8 mouse cellular contexts compared by ENCODE assay signal in the genomic region with DNA sequence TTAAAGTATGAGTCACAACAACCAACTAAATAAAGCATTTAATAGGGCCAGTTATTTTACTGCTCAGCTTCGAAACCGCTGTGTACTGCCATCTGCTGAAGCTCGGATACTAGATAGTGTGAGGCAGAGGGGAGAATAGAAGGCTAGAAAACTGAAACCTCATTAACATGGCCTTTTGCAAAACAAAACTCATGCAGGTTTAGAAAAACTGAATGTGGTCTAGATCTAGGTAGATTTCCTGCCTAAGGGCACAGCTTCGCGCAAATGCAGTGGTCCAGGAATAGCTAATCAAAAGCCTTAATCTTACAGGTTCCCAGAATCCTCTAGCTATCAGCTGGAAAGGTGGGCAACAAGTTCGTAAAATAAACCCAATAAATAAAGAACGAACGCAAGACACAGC. TPM values are rescaled to one million over a fixed set of nuclear protein-coding genes. Genes with fewer than 3 reads are reported as not detected.
DNase-seq lines count a peak whose midpoint lies in the region; ATAC-seq and TF ChIP-seq lines count a peak whose summit lies in the region.

No protein-coding gene starts in this region.

- H3K79me2 ChIP-seq in MEL (ENCODE audit: control insufficient read depth, insufficient read depth, low read length, poor library complexity), result peaks cover 13% of the 10 kb centered on the region

- peak; percentile 15 for DNase-seq in kidney, adult 2 months
- DNase-seq in kidney, postnatal 10 days, result no peak
- DNase-seq in MEL (ENCODE audit: low read depth, low spot score), result no peak
- no peak for DNase-seq in Muller cell, postnatal 12 days (ENCODE audit: inconsistent ontology term)
- DNase-seq in layer of hippocampus, adult 9-10 months (ENCODE audit: low spot score), result no peak
- DNase-seq in kidney, postnatal 25 days, result no peak

- TF ChIP-seq POLR2A in kidney, adult 2 months (IDR thresholded peaks at IDR 0.05; ENCODE audit: low read depth, low read length), result no peak
- TF ChIP-seq POLR2A in MEL (IDR thresholded peaks at IDR 0.05; ENCODE audit: control insufficient read depth in 1 of 2, insufficient read depth in 1 of 2, low read depth in 1 of 2, low read length in 2 of 2, poor library complexity in 1 of 2), result no peak

- no peak for TF ChIP-seq CTCF in kidney, adult 2 months (conservative IDR thresholded peaks at IDR 0.05; ENCODE audit: insufficient read depth, insufficient read length, low read depth, low read length)
- no peak; a peak in 1 of 6 replicates for TF ChIP-seq CTCF in MEL (IDR thresholded peaks at IDR 0.05 in 2 of 3, conservative IDR thresholded peaks at IDR 0.05 in 1 of 3; ENCODE audit: control insufficient read depth in 1 of 3, insufficient read depth in 1 of 3, low read depth in 2 of 3, low read length in 3 of 3, poor library complexity in 1 of 3, severe bottlenecking in 1 of 3)

- H3K27ac ChIP-seq in kidney, adult 2 months (ENCODE audit: insufficient read depth, low read depth, low read length), result peak overlapping the region; percentile 95
- peak overlapping the region; percentile 76 for H3K27ac ChIP-seq in MEL (ENCODE audit: control insufficient read depth, low read depth, low read length)
- H3K27ac ChIP-seq in hindbrain, embryonic 13.5 days, result peak overlapping the region; percentile 98
- peak overlapping the region; percentile 96 for H3K27ac ChIP-seq in midbrain, embryonic 16.5 days (ENCODE audit: low read length)

- H3K4me3 ChIP-seq in kidney, adult 2 months (ENCODE audit: insufficient read depth, low read depth, low read length), result peak overlapping the region; percentile 65
- H3K4me3 ChIP-seq in MEL (ENCODE audit: control insufficient read depth in 1 of 2, insufficient read depth in 1 of 2, low read depth in 2 of 2, low read length in 2 of 2), result peak overlapping the region; percentile 70 to 96
- H3K4me3 ChIP-seq in hindbrain, embryonic 13.5 days, result peak overlapping the region; percentile 73
- peak overlapping the region; percentile 93 for H3K4me3 ChIP-seq in midbrain, embryonic 16.5 days (ENCODE audit: low read depth, low read length)

- peaks cover 9% of the 10 kb centered on the region; the same call in 1 of the 2 replicates for H3K4me1 ChIP-seq in kidney, adult 2 months (ENCODE audit: control insufficient read depth, insufficient read depth, low read length)
- peaks cover 0 to 3% of the 10 kb centered on the region in 2 experiments; a peak in 3 of 4 replicates for H3K4me1 ChIP-seq in MEL (ENCODE audit: control insufficient read depth in 1 of 2, insufficient read depth in 2 of 2, low read length in 2 of 2)
- H3K4me1 ChIP-seq in hindbrain, embryonic 13.5 days (replicated peaks), result peaks cover 16% of the 10 kb centered on the region
- peaks cover 12% of the 10 kb centered on the region for H3K4me1 ChIP-seq in midbrain, embryonic 16.5 days (ENCODE audit: control insufficient read depth, insufficient read depth, low read length)

- H3K9ac ChIP-seq in MEL (ENCODE audit: control insufficient read depth, low read depth, low read length, poor library complexity, severe bottlenecking), result peak overlapping the region; percentile 90
- peak overlapping the region; percentile 90 for H3K9ac ChIP-seq in hindbrain, embryonic 13.5 days
- peak overlapping the region; percentile 94 for H3K9ac ChIP-seq in midbrain, embryonic 16.5 days (ENCODE audit: low read depth, low read length)

- no peak; a peak in 1 of 4 replicates for TF ChIP-seq EP300 in MEL (IDR thresholded peaks at IDR 0.05; ENCODE audit: low read depth in 1 of 2, low read length in 2 of 2)

- no peaks in the 10 kb centered on the region for H3K27me3 ChIP-seq in kidney, adult 2 months (replicated peaks; ENCODE audit: control insufficient read depth, insufficient read depth, low read length)
- H3K27me3 ChIP-seq in MEL (ENCODE audit: control insufficient read depth in 1 of 2, insufficient read depth in 2 of 2, low read length in 2 of 2), result no peaks in the 10 kb centered on the region
- H3K27me3 ChIP-seq in hindbrain, embryonic 13.5 days, result no peaks in the 10 kb centered on the region
- H3K27me3 ChIP-seq in midbrain, embryonic 16.5 days (ENCODE audit: control insufficient read depth, insufficient read depth, low read depth, low read length), result no peaks in the 10 kb centered on the region

- no peaks in the 10 kb centered on the region for H3K9me3 ChIP-seq in MEL (replicated peaks; ENCODE audit: insufficient read depth, low read length)
- H3K9me3 ChIP-seq in hindbrain, embryonic 13.5 days, result no peaks in the 10 kb centered on the region
- H3K9me3 ChIP-seq in midbrain, embryonic 16.5 days (replicated peaks; ENCODE audit: control insufficient read depth, low read length, poor library complexity, severe bottlenecking), result no peaks in the 10 kb centered on the region

- peak overlapping the region; percentile 82 for H3K4me2 ChIP-seq in hindbrain, embryonic 13.5 days
- peak overlapping the region; percentile 75 for H3K4me2 ChIP-seq in midbrain, embryonic 16.5 days (ENCODE audit: low read length)

- ATAC-seq in hindbrain, embryonic 13.5 days (ENCODE audit: low FRiP score), result no peak
- ATAC-seq in midbrain, embryonic 16.5 days, result no peak

- no peaks in the 10 kb centered on the region; the same call in 1 of the 2 replicates for H3K36me3 ChIP-seq in kidney, adult 2 months (ENCODE audit: control insufficient read depth, insufficient read depth, low read length)
- peaks cover 0 to 6% of the 10 kb centered on the region in 2 experiments; a peak in 2 of 4 replicates for H3K36me3 ChIP-seq in MEL (ENCODE audit: control insufficient read depth in 1 of 2, insufficient read depth in 2 of 2, low read length in 2 of 2)
- H3K36me3 ChIP-seq in hindbrain, embryonic 13.5 days, result peaks cover 14% of the 10 kb centered on the region
- H3K36me3 ChIP-seq in midbrain, embryonic 16.5 days (ENCODE audit: control insufficient read depth, insufficient read depth, low read length), result no peaks in the 10 kb centered on the region

- TF ChIP-seq RAD21 in MEL (IDR thresholded peaks at IDR 0.05; ENCODE audit: low read depth, low read length), result no peak

- 9% methylated on average over 8 of the region's 8 CpGs for WGBS in kidney, adult 2 months
- 23% methylated on average over 8 of the region's 8 CpGs for WGBS in hindbrain, embryonic 13.5 days
- WGBS in midbrain, embryonic 16.5 days, result 24% methylated on average over 8 of the region's 8 CpGs

TF ChIP-seq in MEL, 35 proteins besides CTCF, POLR2A, EP300 and RAD21:
- TF ChIP-seq E2F4 (IDR thresholded peaks at IDR 0.05; ENCODE audit: borderline replicate concordance, low read depth, low read length), result no peak
- TF ChIP-seq RCOR1 (IDR thresholded peaks at IDR 0.05; ENCODE audit: low read depth, low read length), result 0 out of 2 replicates have a peak, but pooled peaks have one; percentile 13
- TF ChIP-seq ZC3H11A (IDR thresholded peaks at IDR 0.05; ENCODE audit: low read depth, low read length), result no peak
- peak; percentile 48 for TF ChIP-seq SIN3A (IDR thresholded peaks at IDR 0.05; ENCODE audit: low read length)
- TF ChIP-seq KAT2A (conservative IDR thresholded peaks at IDR 0.05; ENCODE audit: low read depth, low read length), result no peak
- peak; percentile 72 for TF ChIP-seq GATA1 (IDR thresholded peaks at IDR 0.05; ENCODE audit: low read depth, low read length)
- 0 out of 2 replicates have a peak, but pooled peaks have one; percentile 18 for TF ChIP-seq MYC (IDR thresholded peaks at IDR 0.05; ENCODE audit: low read depth, low read length)
- TF ChIP-seq ETS1 (IDR thresholded peaks at IDR 0.05; ENCODE audit: low read depth, low read length), result peak; percentile 27; the same call in 1 of the 2 replicates
- 0 out of 2 replicates have a peak, but pooled peaks have one; percentile 8 for TF ChIP-seq NRF1 (IDR thresholded peaks at IDR 0.05; ENCODE audit: insufficient read depth, low read depth, low read length, poor library complexity, severe bottlenecking)
- peak; percentile 57 for TF ChIP-seq MAX (IDR thresholded peaks at IDR 0.05; ENCODE audit: low read length)
- peak; percentile 37; the same call in 1 of the 2 replicates for TF ChIP-seq TBP (IDR thresholded peaks at IDR 0.05; ENCODE audit: low read depth, low read length)
- peak; percentile 19; the same call in 1 of the 2 replicates for TF ChIP-seq POLR2AphosphoS2 (IDR thresholded peaks at IDR 0.05; ENCODE audit: low read length)
- TF ChIP-seq ELF1 (IDR thresholded peaks at IDR 0.05; ENCODE audit: low read depth, low read length), result no peak
- no peak for TF ChIP-seq ZMIZ1 (IDR thresholded peaks at IDR 0.05; ENCODE audit: low read depth, low read length)
TF ChIP-seq in MEL: peak in this region for 9.

RNA-seq across cellular contexts. Expression of a gene that starts 0.7 kb away (rescaled TPM):
- polyA plus RNA-seq in kidney, adult 2 months (2012; rRNA removed), result 2.5 and 2.8 TPM in 2 replicates
- total RNA-seq in MEL (2012; rRNA removed), result 1.2 and 1.8 TPM in 2 replicates
- 1 to 10 TPM in 1 of 2 experiments, not detected in 1; 4.8 TPM for polyA plus RNA-seq in MEL (2012; ENCODE audit: insufficient read depth in 1 of 2, insufficient read length in 2 of 2, low read depth in 1 of 2, low replicate concordance in 2 of 2, missing spikeins in 1 of 2)
- 6.3 and 7.7 TPM in 2 replicates for polyA plus RNA-seq in hindbrain, embryonic 13.5 days (2015; fragmentation: Nextera tagmentation; extraction: Ambion mirVana)
- 5.9 and 7.0 TPM in 2 replicates for polyA plus RNA-seq in midbrain, embryonic 16.5 days (2015; fragmentation: Nextera tagmentation; extraction: Ambion mirVana)

RNA-seq across cellular contexts. Expression of a gene that starts 1.1 kb away (rescaled TPM):
- 154 and 230 TPM in 2 replicates for polyA plus RNA-seq in kidney, adult 2 months (2012; rRNA removed)
- 37.4 and 49.6 TPM in 2 replicates for total RNA-seq in MEL (2012; rRNA removed)
- 10 to 100 TPM in 1 of 2 experiments, not detected in 1; 75.6 TPM for polyA plus RNA-seq in MEL (2012; ENCODE audit: insufficient read depth in 1 of 2, insufficient read length in 2 of 2, low read depth in 1 of 2, low replicate concordance in 2 of 2, missing spikeins in 1 of 2)
- polyA plus RNA-seq in hindbrain, embryonic 13.5 days (2015; fragmentation: Nextera tagmentation; extraction: Ambion mirVana), result 84.7 and 95.3 TPM in 2 replicates
- polyA plus RNA-seq in midbrain, embryonic 16.5 days (2015; fragmentation: Nextera tagmentation; extraction: Ambion mirVana), result 79.3 and 82.1 TPM in 2 replicates
